Mouse (Mus musculus): Measurements from ENCODE around the gene Tmem221.
"Not testable (repeated sequence)": the region's sequence is repeated elsewhere in the genome, so short reads cannot be mapped to it uniquely, and the experiment has no call there.

The Tmem221 gene

DNA sequence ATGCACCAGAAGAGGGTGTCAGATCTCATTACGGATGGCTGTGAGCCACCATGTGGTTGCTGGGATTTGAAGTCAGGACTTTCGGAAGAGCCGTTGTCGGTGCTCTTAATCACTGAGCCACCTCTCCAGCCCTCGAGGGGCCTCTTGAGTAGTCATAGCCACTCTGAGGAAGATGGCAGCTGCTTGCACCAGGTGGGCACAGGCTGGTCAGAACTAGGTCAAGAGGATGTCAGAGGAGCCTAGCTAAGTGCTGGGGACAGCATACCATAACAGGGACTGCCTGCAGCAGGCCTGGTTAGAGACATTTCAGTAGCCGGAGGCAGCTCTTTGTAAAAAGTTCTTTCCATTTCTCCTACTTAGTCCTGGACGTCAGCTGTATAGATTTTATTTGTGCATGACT, 7.9 kb downstream of the Tmem221 start:
- no peak for DNase-seq (ENCODE audit: low spot score in 2 of 2)

GRCm38 (mm10) chr8:71547590-71547989, 11.1 kb downstream of the Tmem221 start:
- no peak for DNase-seq (ENCODE audit: low spot score in 2 of 2)

DNA sequence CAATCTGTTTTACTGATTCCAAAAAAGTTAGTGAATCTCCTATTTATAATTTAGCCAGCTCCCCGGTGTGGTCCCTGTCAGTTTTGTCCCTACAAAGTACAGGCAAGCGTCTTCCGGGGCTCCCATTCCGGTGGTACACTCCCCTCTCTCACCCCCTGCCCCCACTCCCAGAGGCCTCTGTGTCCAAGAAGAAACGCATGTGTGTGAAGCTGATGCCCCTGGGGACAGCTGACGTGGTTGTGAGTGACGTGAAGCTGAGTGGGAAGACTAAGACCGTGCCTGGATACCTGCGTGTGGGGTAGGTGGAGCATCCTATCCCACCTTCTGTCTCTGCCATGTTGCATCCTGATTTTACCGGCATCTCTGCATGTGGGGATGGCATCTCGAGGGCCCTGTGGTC, 13.6 kb downstream of the Tmem221 start:
- no peak for DNase-seq (ENCODE audit: low spot score in 2 of 2)

GRCm38 (mm10) chr8:71543755-71544154, 14.9 kb downstream of the Tmem221 start:
- no peak for DNase-seq (ENCODE audit: low spot score in 2 of 2)

DNA sequence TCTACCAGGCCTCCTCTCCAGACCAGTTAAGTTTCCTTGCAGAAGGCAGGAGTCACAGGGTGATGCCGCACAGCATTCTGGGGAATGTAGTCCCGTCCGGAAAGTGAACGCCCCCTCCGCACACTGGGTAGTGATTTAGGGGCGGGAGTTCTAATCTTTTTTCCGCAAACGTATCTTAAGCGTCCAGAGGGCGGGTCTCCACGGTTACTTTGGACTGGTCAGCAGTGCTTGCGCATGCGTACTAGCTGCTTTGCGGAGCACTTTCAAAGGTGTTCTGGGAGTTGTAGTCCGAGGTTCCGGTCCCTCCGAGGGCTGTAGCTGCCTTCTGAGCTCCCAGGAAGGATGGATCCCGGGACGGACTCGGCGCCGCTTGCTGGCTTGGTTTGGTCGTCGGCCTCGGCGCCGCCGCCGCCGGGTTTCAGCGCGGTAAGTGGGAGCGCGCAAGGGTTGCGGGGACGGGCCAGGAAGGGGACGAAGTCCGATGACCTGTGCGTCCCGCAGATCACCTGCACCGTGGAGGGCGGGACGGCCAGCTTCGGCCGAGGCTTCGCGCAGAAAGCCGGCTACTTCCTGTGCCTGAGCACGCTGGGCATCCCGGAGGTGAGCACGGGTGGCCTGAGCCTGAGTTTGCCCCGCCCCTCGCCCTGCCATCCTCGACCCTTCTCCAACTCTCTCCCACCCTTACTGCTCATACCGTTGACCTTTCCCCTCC, 15.9 kb downstream of the Tmem221 start, which contains the start of gene Mvb12a:
TSS of gene Mvb12a (plus strand) at position 291 of the 712 bp plus-strand sequence.
- DNase-seq (ENCODE audit: low spot score in 2 of 2) = peak; percentile 95 to 97

DNA sequence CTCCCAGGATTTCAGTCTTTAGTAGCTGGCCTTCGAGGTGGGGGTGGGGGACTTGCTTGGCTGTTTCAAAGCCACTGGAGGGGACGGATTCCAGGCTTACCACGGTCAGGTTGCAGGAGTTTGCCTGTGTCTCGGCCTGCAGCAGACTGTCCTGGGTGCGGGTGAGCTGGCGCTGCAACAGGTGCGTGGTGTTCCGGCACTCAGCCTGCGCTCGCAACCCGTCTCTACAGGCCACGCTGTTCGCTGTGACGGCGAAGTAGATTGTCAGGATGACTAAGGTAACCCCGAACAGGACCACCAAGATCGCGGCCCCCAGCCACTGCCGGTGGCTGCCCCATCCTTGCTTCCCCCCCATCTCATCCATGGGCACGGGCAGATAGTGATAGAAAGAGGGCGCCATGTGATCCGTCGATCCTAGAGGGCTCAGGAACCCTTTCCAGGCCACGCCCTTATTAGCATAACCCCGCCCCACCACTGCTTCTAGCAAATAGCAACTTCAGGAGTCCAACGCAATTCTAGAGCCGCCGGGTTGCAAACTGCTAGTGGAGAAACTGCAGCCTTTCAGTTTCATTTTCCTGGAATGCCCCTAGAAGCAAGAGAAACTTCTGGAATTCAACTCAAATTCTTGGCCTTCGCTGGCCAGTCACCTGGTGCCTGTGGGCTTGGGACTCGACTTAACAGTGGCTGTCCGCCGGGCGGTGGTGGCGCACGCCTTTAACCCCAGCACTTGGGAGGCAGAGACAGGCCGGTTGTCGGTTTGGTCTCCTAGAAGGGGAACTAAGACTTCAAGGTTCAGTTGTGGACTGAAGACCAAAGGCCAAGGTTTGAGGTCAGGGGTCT, 21.4 kb downstream of the Tmem221 start, which contains the start of gene Bst2:
TSS of gene Bst2 (minus strand) at position 429 of the 840 bp plus-strand sequence.
- DNase-seq (ENCODE audit: low spot score in 2 of 2) = peak in 1 of 2 experiments; percentile 37

GRCm38 (mm10) chr8:71535663-71536062, 23.0 kb downstream of the Tmem221 start:
- DNase-seq (ENCODE audit: low spot score in 2 of 2) = no peak

- DNase-seq (ENCODE audit: low spot score in 2 of 2) = no peak
Observed at GRCm38 (mm10) chr8:71534263-71534810, 24.3 kb downstream of the Tmem221 start.

DNA sequence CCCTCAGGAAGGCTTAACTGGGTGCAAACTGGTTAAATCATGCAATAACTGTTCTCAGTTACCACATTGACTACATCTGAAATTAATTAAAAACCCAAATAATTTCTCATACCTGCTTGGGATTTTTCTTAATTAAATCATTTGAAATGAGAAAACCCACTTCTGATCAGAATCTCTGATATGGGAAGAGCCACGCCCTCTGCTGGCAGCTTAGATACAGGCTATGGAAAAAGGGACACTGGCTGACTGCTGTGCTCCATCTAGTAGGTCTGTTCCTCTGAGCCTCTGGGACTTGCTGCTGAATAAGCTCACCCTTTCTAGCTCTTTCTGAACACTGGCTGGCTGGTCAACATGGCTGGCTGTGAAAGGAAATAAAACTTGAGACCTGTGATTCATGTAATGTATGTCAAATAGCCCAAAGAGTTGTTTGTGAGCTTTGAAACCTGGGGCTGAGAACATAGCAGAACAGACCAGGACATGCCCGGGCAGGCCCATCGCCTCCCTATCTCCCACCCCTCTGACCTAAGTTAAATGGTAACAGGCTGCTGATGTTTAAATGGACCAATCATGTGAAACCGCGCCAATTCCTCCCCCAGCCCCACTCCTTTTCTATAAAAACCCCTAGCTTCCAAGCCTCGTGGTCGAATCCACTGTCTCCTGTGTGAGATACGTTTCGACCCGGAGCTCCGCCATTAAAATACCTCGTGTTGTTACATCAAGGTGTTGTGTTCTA, 27.8 kb downstream of the Tmem221 start:
- DNase-seq (ENCODE audit: low spot score in 2 of 2) = not testable (repeated sequence)

GRCm38 (mm10) chr8:71528362-71529073, 30.2 kb downstream of the Tmem221 start:
- no peak for DNase-seq (ENCODE audit: low spot score in 2 of 2)

DNA sequence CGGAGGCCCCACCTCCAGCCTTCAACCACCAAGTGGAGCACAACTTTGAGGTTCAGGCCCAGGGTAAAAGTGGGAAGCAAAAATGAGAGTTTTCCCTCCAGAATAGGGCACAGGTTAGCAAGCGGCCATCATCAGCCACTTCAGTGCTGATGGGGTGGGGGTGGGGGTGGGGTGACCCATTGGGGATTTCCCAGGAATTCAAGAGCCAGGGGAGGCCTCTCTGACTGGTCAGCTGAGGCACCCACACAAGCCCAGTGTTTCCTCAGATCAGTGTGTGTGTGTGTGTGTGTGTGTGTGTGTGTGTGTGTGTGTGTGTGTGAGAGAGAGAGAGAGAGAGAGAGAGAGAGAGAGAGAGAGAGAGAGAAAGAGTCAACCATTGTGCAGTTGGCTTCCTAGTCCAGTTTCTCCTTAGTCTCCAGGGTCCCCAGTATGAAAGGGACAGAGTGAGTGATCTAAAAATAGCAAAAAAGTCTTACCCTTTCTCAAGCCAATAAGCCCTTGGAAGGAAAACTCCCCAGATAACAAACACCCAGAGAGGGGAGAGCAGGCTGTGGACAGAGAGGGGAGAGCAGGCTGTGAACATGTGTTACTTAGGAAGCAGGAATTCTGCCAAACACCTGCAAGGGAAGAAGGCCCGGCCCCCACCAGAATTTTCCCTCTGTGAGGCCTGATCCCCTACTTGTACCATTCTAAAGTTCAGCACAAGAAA, 31.4 kb downstream of the Tmem221 start:
- DNase-seq (ENCODE audit: low spot score in 2 of 2) = no peak

- DNase-seq (ENCODE audit: low spot score in 2 of 2) = no peak
Observed at GRCm38 (mm10) chr8:71526272-71526671, 32.4 kb downstream of the Tmem221 start.

DNA sequence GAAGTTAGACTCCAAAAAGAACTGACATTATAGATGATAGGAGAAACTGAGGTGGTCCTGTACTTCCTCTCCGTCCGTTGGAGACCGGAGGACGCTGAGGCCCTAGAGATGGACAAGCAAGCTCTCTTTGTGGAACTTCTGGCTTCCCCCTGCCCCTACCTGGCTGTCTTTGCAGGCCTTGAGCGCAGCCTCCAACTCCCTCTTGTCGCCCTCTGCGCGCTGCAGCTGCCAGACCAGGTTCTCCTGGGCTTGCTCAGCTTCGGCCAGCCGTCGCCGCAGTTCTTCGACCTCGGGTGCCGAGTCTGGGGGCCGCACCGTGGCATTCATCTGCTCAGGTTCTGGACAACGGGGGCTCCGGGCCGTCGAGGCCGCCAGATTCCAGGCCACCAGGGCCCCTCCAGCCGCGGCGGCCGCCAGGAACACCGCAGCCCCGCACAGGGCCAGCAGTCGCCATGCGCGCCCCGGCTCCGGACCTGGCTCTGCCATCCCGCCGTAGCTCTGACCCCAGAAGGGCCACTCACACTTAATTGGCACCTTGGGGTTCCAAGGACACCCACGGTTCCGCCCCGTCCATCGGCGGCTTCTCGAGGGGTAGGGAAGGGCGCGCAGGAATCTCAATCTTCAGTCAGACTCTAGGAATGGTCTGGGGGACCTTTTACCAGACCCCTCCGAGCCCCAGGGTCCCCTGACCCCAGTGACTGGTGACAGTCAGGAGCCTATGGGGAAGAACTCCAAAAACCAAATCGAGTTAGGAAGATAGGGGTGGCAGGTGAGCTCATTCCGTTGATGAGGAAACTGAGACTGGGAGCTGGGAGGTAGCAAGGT, 33.2 kb downstream of the Tmem221 start, which contains the start of gene Ccdc194:
TSS of gene Ccdc194 (minus strand) at position 486 of the 825 bp plus-strand sequence.
- no peak for DNase-seq (ENCODE audit: low spot score in 2 of 2)

DNA sequence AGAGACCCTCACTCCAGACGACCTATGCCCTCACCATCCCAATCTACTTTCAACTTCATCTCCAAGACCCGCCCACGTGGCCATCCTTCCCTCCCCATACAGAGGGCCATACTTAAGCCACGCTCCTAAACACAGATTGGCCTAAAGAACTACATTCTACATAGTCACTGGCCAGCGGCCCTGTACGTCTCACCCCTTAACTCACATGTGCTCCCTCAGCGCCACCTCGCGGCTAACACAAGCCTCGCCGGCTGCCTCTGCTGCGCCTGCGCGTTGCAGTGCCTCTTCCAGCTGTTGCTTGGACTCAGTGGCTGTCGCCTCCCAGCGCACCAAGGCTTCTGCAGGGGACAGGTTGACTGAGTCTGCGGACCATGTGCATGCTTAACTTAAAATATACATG, 37.0 kb downstream of the Tmem221 start:
- DNase-seq (ENCODE audit: low spot score in 2 of 2) = peak; percentile 81 to 82

GRCm38 (mm10) chr8:71519037-71519825, 39.4 kb downstream of the Tmem221 start:
- not testable (repeated sequence) for DNase-seq (ENCODE audit: low spot score in 2 of 2)

DNA sequence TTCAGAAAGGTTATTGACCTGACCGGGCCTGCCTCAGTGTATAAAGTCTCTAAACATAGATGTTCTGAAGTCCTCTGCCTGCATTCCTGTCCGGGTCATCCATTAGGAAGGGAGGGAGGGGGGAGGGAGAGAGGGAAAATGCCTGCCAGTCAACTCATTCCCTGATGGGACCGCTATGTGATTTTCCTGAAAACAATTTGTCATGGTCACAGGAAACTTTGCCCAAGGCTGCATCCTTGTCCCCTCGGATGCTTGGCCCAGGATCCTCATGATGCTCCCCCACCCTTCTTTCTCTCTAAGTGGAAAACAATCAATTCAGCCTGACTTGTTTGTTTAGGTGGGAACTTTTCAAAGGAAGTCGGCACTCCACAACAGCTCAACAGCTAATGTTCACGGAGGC, 41.9 kb downstream of the Tmem221 start:
- no peak for DNase-seq (ENCODE audit: low spot score in 2 of 2)

GRCm38 (mm10) chr8:71515043-71515442, 43.6 kb downstream of the Tmem221 start:
- DNase-seq (ENCODE audit: low spot score in 2 of 2) = no peak

DNA sequence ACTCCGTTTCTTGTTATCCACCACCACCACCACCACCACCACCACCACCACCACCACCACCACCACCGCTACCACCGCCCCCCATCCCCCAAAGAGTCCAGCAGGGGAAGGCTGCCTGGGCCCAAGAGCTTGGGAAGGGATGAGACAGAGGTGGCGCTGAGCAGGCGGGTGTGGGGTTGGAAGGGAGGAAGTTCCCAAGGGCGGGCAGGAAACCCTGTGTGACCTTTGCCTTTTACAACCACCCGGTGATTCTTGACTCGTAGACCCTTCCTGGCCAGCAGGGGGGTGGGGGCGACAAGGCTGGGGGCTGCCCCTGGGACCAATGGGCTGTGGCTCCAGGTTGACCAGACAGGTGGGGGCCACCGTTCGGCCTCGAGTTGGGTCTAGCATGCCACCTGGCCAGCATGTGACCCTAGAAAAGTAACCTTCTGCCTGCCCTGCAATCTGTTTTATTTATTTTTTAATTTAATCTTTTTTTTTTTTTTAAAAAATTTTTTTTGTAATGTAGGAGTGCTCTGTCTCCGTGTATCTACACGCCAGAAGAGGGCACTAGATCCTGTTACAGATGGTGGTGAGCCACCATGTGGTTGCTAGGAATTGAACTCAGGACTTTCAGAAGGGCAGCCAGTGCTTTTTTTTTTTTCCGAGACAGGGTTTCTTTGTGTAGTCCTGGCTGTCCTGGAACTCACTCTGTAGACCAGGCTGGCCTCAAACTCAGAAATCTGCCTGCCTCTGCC, 45.5 kb downstream of the Tmem221 start:
- DNase-seq (ENCODE audit: low spot score in 2 of 2) = no peak

Data from frontal cortex, postnatal 14 days (tissue).